In genomic region chr8:86282922-86283321, GRCm38 (mm10) we compare ENCODE assay signal across 17 mouse cellular contexts.
A peak's percentile ranks its signal among the peaks of the same experiment; 100 is the strongest.
DNase-seq lines count a peak whose midpoint lies in the region; ATAC-seq lines count a peak whose summit lies in the region.
"Had no signal": no experiment of that assay in that cellular context is flagged by ENCODE, and none has a peak within 500 bp of the region (broad histone marks: within the 10 kb centered on the region; RNA-seq: fewer than 3 reads in every experiment).

No protein-coding gene starts in this region.

- no peak overlapping the region for H3K9ac ChIP-seq in hindbrain, embryonic 13.5 days
- H3K9ac ChIP-seq in hindbrain, embryonic 12.5 days, result no peak overlapping the region
- H3K9ac ChIP-seq: forebrain, embryonic 15.5 days; lung, embryonic 15.5 days; neural tube, embryonic 15.5 days had no signal

- no peak for ATAC-seq in hindbrain, embryonic 13.5 days (ENCODE audit: low FRiP score)
- no peak for ATAC-seq in hindbrain, embryonic 12.5 days (ENCODE audit: low FRiP score)
- ATAC-seq: forebrain, embryonic 15.5 days; inflammation-experienced regulatory T-cells, adult 6 months had no signal

- 0 out of 2 replicates have a peak, but pooled peaks cover 4% of the 10 kb centered on the region for H3K4me1 ChIP-seq in hindbrain, embryonic 13.5 days (replicated peaks)
- peaks cover 7% of the 10 kb centered on the region; the same call in 1 of the 2 replicates for H3K4me1 ChIP-seq in hindbrain, embryonic 12.5 days
- H3K4me1 ChIP-seq: forebrain, embryonic 15.5 days; lung, embryonic 15.5 days had no signal

- 40% methylated on average over 7 of the region's 7 CpGs for WGBS in hindbrain, embryonic 13.5 days
- 54% methylated on average over 7 of the region's 7 CpGs for WGBS in hindbrain, embryonic 12.5 days

- no peaks in the 10 kb centered on the region for H3K27me3 ChIP-seq in hindbrain, embryonic 13.5 days
- no peaks in the 10 kb centered on the region for H3K27me3 ChIP-seq in hindbrain, embryonic 12.5 days
- H3K27me3 ChIP-seq: forebrain, embryonic 15.5 days; lung, embryonic 15.5 days; neural tube, embryonic 15.5 days had no signal

- intact Hi-C loops in left cerebral cortex, postnatal 4 days (cut with DNase I), result no loop called here
- intact Hi-C loops in left cerebral cortex, postnatal 36 days (cut with DNase I), result loop anchor here (5.0 kb wide), 2 partner anchors 39 to 189 kb away; no protein-coding TSS in a partner anchor

- peak; percentile 39 for DNase-seq in adrenal gland, postnatal 14 days
- DNase-seq in adrenal gland, adult 8-10 months, result no peak
- DNase-seq in left cerebral cortex, postnatal 4 days, result peak; percentile 68
- DNase-seq in left cerebral cortex, postnatal 36 days (ENCODE audit: low spot score in 2 of 2), result no peak
- DNase-seq in testis, postnatal 10 days (ENCODE audit: low spot score), result peak; percentile 49
- DNase-seq in testis, postnatal 14 days (ENCODE audit: low spot score), result no peak
- DNase-seq: gastrocnemius, adult 2 months; heart, adult 18-20 months; kidney, adult 9 months had no signal

- H3K4me3 ChIP-seq in hindbrain, embryonic 13.5 days, result no peak overlapping the region
- H3K4me3 ChIP-seq in hindbrain, embryonic 12.5 days, result no peak overlapping the region
- H3K4me3 ChIP-seq: forebrain, embryonic 15.5 days; gastrocnemius, adult 2 months; layer of hippocampus, adult 2 months; lung, embryonic 15.5 days; neural tube, embryonic 15.5 days had no signal

- H3K4me2 ChIP-seq in hindbrain, embryonic 13.5 days, result no peak overlapping the region
- no peak overlapping the region for H3K4me2 ChIP-seq in hindbrain, embryonic 12.5 days (replicated peaks)
- H3K4me2 ChIP-seq: forebrain, embryonic 15.5 days; liver, embryonic 11.5 days; lung, embryonic 15.5 days; neural tube, embryonic 15.5 days had no signal

- no peaks in the 10 kb centered on the region for H3K36me3 ChIP-seq in hindbrain, embryonic 13.5 days
- H3K36me3 ChIP-seq in hindbrain, embryonic 12.5 days, result no peaks in the 10 kb centered on the region
- H3K36me3 ChIP-seq: forebrain, embryonic 15.5 days; lung, embryonic 15.5 days; neural tube, embryonic 15.5 days had no signal

- peaks cover 5% of the 10 kb centered on the region; the same call in 1 of the 2 replicates for H3K9me3 ChIP-seq in hindbrain, embryonic 13.5 days
- no peaks in the 10 kb centered on the region; the same call in 1 of the 2 replicates for H3K9me3 ChIP-seq in hindbrain, embryonic 12.5 days (replicated peaks)
- H3K9me3 ChIP-seq: forebrain, embryonic 15.5 days; lung, embryonic 15.5 days; neural tube, embryonic 15.5 days had no signal

- peak overlapping the region; percentile 56; the same call in 1 of the 2 replicates for H3K27ac ChIP-seq in hindbrain, embryonic 13.5 days
- H3K27ac ChIP-seq in hindbrain, embryonic 12.5 days, result no peak overlapping the region
- H3K27ac ChIP-seq: forebrain, embryonic 15.5 days; gastrocnemius, adult 2 months; layer of hippocampus, adult 2 months; lung, embryonic 15.5 days; neural tube, embryonic 15.5 days had no signal

Comparison
In these comparisons a context has a peak if more than half of its experiments do, and no peak if none do; other contexts are left out.
1. DNase-seq: peak in adrenal gland, postnatal 14 days (single experiment), left cerebral cortex, postnatal 4 days (single experiment) and testis, postnatal 10 days (single experiment); none in adrenal gland, adult 8-10 months (single experiment), left cerebral cortex, postnatal 36 days (0 of 2) and testis, postnatal 14 days (single experiment).